In genomic region chr19:57340900-57341742, GRCm38 (mm10) we compare ENCODE assay signal across 23 mouse cellular contexts.
"Had no signal": no experiment of that assay in that cellular context is flagged by ENCODE, and none has a peak within 500 bp of the region (broad histone marks: within the 10 kb centered on the region; RNA-seq: fewer than 3 reads in every experiment).

No protein-coding gene starts in this region.

- DNase-seq: gastrocnemius, adult 2 months; gastrocnemius, postnatal 10 days; gastrocnemius, postnatal 25 days; heart, adult 18-20 months; heart, postnatal 10 days; heart, postnatal 4 days; kidney, adult 18-20 months; kidney, adult 8-10 months; kidney, postnatal 10 days; kidney, postnatal 4 days had no signal

- H3K9me3 ChIP-seq: hindbrain, embryonic 10.5 days; hindbrain, embryonic 12.5 days; intestine, embryonic 15.5 days; limb, embryonic 10.5 days had no signal

- H3K4me2 ChIP-seq: heart, embryonic 12.5 days; hindbrain, embryonic 12.5 days; hindbrain, embryonic 14.5 days; intestine, embryonic 15.5 days; limb, embryonic 12.5 days had no signal

- ATAC-seq: hindbrain, embryonic 16.5 days; inflammation-experienced regulatory T-cells, adult 6 months; intestine, embryonic 15.5 days; intestine, postnatal 0 days had no signal

- H3K9ac ChIP-seq: heart, embryonic 12.5 days; hindbrain, embryonic 12.5 days; hindbrain, embryonic 14.5 days; intestine, embryonic 15.5 days; limb, embryonic 12.5 days had no signal

- H3K36me3 ChIP-seq: heart, embryonic 10.5 days; heart, embryonic 12.5 days; hindbrain, embryonic 10.5 days; hindbrain, embryonic 12.5 days; intestine, embryonic 15.5 days; limb, embryonic 10.5 days; limb, embryonic 12.5 days had no signal

- H3K4me3 ChIP-seq: gastrocnemius, adult 2 months; heart, embryonic 10.5 days; heart, embryonic 12.5 days; hindbrain, embryonic 10.5 days; hindbrain, embryonic 12.5 days; intestine, embryonic 15.5 days; layer of hippocampus, adult 2 months; left cerebral cortex, adult 2 months; limb, embryonic 10.5 days; limb, embryonic 12.5 days had no signal

- H3K27ac ChIP-seq: gastrocnemius, adult 2 months; hindbrain, embryonic 10.5 days; hindbrain, embryonic 12.5 days; hindbrain, embryonic 14.5 days; intestine, embryonic 15.5 days; layer of hippocampus, adult 2 months; left cerebral cortex, adult 2 months; limb, embryonic 10.5 days; limb, embryonic 12.5 days had no signal

- H3K27me3 ChIP-seq: heart, embryonic 12.5 days; hindbrain, embryonic 12.5 days; intestine, embryonic 15.5 days; limb, embryonic 12.5 days had no signal

- H3K4me1 ChIP-seq: hindbrain, embryonic 10.5 days; hindbrain, embryonic 12.5 days; intestine, embryonic 15.5 days; limb, embryonic 10.5 days; limb, embryonic 12.5 days had no signal
